Mouse (Mus musculus) heart, embryonic 16.5 days (tissue): Measurements from ENCODE around the gene Fcrlb. TPM values are rescaled to one million over a fixed set of nuclear protein-coding genes. Genes with fewer than 3 reads are reported as not detected.

Experiments
- ATAC-seq: fragments of 200-750 bp; cut with Nextera tagmentation; replicated peaks from 2 replicates; pipeline ENCODE4 v1.8.0; 2017; ENCODE audit warnings: moderate number of reproducible peaks; ENCODE audit not compliant: insufficient read depth, low FRiP score; ENCODE audit errors: extremely low read depth
- H3K27ac ChIP-seq: fragments of 300-500 bp; sonication (generic); 2 replicates; pipeline ENCODE4 v1.5.1; 2014; ENCODE audit warnings: mild to moderate bottlenecking, low read length, control low read depth, moderate library complexity
- H3K27me3 ChIP-seq: fragments of 300-500 bp; sonication (generic); 2 replicates; pipeline ENCODE4 v1.6.1; 2014; ENCODE audit warnings: low read length, mixed read lengths; ENCODE audit not compliant: control insufficient read depth, insufficient read depth
- H3K36me3 ChIP-seq: fragments of 300-500 bp; sonication (generic); 2 replicates; pipeline ENCODE4 v1.6.1; 2014; ENCODE audit not compliant: control insufficient read depth, insufficient read depth
- H3K4me1 ChIP-seq: fragments of 300-500 bp; sonication (generic); 2 replicates; pipeline ENCODE4 v1.6.1; 2014; ENCODE audit warnings: low read length, mixed read lengths; ENCODE audit not compliant: control insufficient read depth, insufficient read depth
- H3K4me2 ChIP-seq: fragments of 300-500 bp; sonication (generic); 2 replicates; pipeline ENCODE4 v1.6.1; 2014; ENCODE audit warnings: low read depth, mild to moderate bottlenecking, control low read depth, low read length
- H3K4me3 ChIP-seq: fragments of 300-500 bp; sonication (generic); 2 replicates; pipeline ENCODE4 v1.5.1; 2014; ENCODE audit warnings: mild to moderate bottlenecking, control low read depth, low read length
- H3K9ac ChIP-seq: fragments of 300-500 bp; sonication (generic); 2 replicates; pipeline ENCODE4 v1.6.1; 2014; ENCODE audit warnings: low read length, control low read depth
- H3K9me3 ChIP-seq: fragments of 300-500 bp; sonication (generic); replicated peaks from 2 replicates; pipeline ENCODE4 v1.6.1; 2016; ENCODE audit warnings: low read length; ENCODE audit not compliant: control insufficient read depth
- WGBS: fragments of 180-500 bp; shearing (Covaris S2); extraction: QIAGEN DNeasy Blood & Tissue Kit; methylation state at CpG from one replicate; pipeline ENCODE4 v1.1.7; 2014; 5-methylcytosine and 5-hydroxymethylcytosine counted together
- polyA plus RNA-seq: library from polyadenylated mRNA; unstranded; fragments of >200 nt; fragmentation: Nextera tagmentation; extraction: Ambion mirVana; gene quantifications from 2 replicates; pipeline ENCODE4 v1.2.1, GENCODE M21; 2015

Fcrlb gene
- polyA plus RNA-seq, 1 experiment from 2014 or later: 0.11 TPM

- no peak overlapping the region for H3K27ac ChIP-seq
- H3K27me3 ChIP-seq: peaks cover 16% of the 10 kb centered on the region
- H3K4me2 ChIP-seq: peak overlapping the region; percentile 53; the same call in 1 of the 2 replicates
- no peaks in the 10 kb centered on the region for H3K36me3 ChIP-seq
- ATAC-seq: no peak; the same call in 1 of the 2 replicates
- no peaks in the 10 kb centered on the region for H3K4me1 ChIP-seq
- H3K9ac ChIP-seq: no peak overlapping the region
- no peak overlapping the region for H3K4me3 ChIP-seq
- H3K9me3 ChIP-seq: no peaks in the 10 kb centered on the region
- WGBS: 31% methylated on average over 10 of the region's 10 CpGs
Observed at GRCm38 (mm10) chr1:170901536-170902238, 11.1 kb downstream of the Fcrlb start.

DNA sequence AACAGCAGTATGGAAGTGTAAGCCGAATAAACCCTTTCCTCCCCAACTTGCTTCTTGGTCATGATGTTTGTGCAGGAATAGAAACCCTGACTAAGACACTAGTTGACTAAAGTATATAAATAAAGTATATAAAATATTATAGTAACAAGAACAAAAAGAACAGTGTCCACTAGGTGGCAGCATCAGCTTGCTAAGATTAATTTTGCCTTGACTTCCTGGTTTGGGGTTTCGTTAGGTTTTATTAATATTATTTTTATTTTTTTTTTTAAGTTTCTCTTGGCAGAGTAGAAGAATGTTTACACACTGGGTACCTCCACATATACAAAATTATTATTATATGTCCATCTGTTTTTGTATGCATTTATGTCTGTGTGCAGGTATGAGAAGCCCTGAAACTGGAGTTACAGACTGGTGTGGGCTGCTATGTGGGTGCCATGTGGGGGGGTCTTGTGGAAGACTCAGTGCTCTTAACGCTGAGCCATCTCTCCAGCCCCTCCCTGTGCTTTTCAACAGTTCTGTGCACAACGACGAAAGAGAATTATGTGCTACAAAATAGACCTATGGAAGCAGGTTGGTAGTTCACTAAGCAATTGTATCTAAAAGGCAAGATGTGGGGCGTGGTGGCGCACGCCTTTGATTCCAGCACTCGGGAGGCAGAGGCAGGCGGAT lies 11.8 kb downstream of the Fcrlb start:
- no peaks in the 10 kb centered on the region for H3K36me3 ChIP-seq
- no peak; the same call in 1 of the 2 replicates for ATAC-seq
- H3K4me1 ChIP-seq: no peaks in the 10 kb centered on the region
- WGBS: 27% methylated on average over 10 of the region's 10 CpGs
- H3K27me3 ChIP-seq: peaks cover 9% of the 10 kb centered on the region; the same call in 1 of the 2 replicates
- no peak overlapping the region for H3K4me3 ChIP-seq
- H3K9ac ChIP-seq: no peak overlapping the region
- no peak overlapping the region for H3K27ac ChIP-seq
- no peaks in the 10 kb centered on the region for H3K9me3 ChIP-seq
- peak overlapping the region; percentile 53 for H3K4me2 ChIP-seq

- Histone ChIP-seq H3K4me3 (no peak overlapping the region), H3K4me2 (no peak overlapping the region), H3K9me3 (no peaks in the 10 kb centered on the region), H3K4me1 (no peaks in the 10 kb centered on the region), H3K27ac (no peak overlapping the region), H3K9ac (no peak overlapping the region), H3K36me3 (no peaks in the 10 kb centered on the region), H3K27me3 (0 out of 2 replicates have a peak, but pooled peaks cover 3% of the 10 kb centered on the region)
- 53% methylated on average over 16 of the region's 16 CpGs for WGBS
- ATAC-seq: no peak
Observed at GRCm38 (mm10) chr1:170898413-170899075, 14.2 kb downstream of the Fcrlb start.

- Histone ChIP-seq H3K4me1 (no peaks in the 10 kb centered on the region), H3K9ac (no peak overlapping the region), H3K27me3 (0 out of 2 replicates have a peak, but pooled peaks cover 3% of the 10 kb centered on the region), H3K4me3 (no peak overlapping the region), H3K36me3 (no peaks in the 10 kb centered on the region), H3K9me3 (no peaks in the 10 kb centered on the region), H3K4me2 (no peak overlapping the region), H3K27ac (no peak overlapping the region)
- 74% methylated on average over 5 of the region's 5 CpGs for WGBS
- ATAC-seq: no peak
Observed at GRCm38 (mm10) chr1:170896651-170897281, 16.0 kb downstream of the Fcrlb start.

DNA sequence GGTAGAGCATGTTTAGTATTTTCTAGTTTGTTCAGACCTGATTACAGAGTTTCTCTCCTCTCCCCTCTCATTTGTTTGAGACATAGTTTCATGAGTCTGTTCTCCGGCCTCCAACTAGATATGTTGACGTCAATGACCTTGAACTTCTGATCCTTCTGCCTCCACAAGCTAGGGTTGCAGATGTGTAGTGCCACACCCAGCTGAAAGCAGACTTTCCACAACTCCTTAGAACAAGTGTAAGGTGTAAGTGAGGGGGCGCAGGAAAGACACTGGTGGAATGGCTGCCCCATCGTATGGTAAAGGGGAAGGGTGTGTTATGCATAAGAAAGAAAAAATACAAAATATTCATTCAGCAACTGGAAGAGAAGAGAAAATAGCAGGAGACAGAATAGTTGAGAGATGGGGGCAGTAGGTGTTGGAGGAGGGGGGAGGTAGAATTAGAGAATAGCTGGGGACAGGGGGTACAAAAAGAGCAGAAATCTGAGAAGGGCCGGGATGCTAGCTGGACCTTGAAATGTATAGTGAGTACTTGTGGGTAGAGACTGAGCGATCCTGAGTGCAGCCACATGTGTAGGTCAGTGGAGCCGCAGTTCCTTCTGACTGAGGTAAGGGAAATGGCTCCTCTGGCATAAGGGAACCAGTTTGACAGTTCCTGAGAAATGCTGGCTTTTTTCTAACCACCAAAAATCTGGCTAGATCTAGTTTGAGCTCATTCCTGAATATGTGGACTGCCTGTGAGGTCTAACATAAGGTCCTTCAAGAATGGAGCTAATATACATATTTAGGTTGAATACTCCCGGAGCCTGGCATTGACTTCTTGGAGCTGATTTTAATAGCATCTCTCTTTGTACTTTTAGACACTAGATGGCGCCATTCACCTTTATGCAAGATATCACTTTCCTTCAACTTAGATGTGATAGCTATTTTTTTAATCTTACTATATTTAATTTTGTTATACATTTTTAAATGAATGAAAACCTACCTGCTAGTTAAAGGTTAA lies 17.8 kb downstream of the Fcrlb start:
- H3K9ac ChIP-seq: no peak overlapping the region
- no peak overlapping the region for H3K27ac ChIP-seq
- no peak overlapping the region for H3K4me3 ChIP-seq
- no peak overlapping the region for H3K4me2 ChIP-seq
- H3K36me3 ChIP-seq: no peaks in the 10 kb centered on the region
- WGBS: 58% methylated on average over 9 of the region's 9 CpGs
- H3K27me3 ChIP-seq: 0 out of 2 replicates have a peak, but pooled peaks cover 3% of the 10 kb centered on the region
- no peaks in the 10 kb centered on the region for H3K4me1 ChIP-seq
- H3K9me3 ChIP-seq: no peaks in the 10 kb centered on the region
- ATAC-seq: no peak

DNA sequence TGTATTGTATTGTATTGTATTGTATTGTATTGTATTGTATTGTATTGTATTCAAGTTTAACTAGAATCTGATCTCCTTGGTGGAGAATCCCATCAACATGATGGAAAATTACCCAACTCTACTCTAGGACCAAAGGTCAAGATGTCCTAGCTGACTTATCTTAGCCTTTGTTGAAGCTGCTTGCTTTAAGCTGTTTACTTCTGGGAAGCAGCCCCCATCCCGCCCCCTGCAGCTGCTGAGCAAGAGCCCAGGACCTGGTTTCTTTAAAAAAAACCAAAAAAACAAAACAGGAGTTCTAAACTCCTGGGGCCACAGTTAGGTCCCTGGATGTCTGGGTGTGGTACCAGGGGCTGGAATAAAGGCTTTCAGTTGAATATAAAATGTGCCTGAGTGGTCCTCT lies 20.5 kb downstream of the Fcrlb start:
- H3K27ac ChIP-seq: no peak overlapping the region
- no peak for ATAC-seq
- 42% methylated on average over 1 of the region's 1 CpGs for WGBS

DNA sequence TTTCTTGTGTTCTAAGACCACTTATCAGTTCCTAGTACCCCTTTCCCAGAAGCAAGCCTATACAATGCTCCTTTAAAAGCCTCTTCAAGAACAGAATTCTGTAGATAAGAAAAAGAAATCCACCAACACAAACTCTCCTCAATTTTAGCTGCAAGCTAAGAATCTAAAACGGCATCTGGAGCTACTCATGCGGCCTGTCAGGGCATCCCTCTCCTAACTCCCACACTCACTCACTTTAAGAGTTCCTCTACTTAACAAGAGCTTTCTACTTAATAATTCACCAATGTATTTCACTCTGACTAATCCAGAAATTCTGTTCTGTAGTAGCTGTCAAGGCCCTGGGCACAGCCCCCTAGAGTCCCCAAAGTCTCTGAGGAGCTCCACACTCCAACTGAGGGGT lies 21.1 kb downstream of the Fcrlb start:
- Histone ChIP-seq H3K4me2 (no peak overlapping the region), H3K4me3 (no peak overlapping the region), H3K9me3 (no peaks in the 10 kb centered on the region), H3K27ac (no peak overlapping the region), H3K4me1 (no peaks in the 10 kb centered on the region), H3K9ac (no peak overlapping the region), H3K27me3 (no peaks in the 10 kb centered on the region), H3K36me3 (no peaks in the 10 kb centered on the region)
- no peak for ATAC-seq
- 52% methylated on average over 2 of the region's 2 CpGs for WGBS

More for the DNA sequence above, 20.5 kb downstream of the Fcrlb start:
- Histone ChIP-seq H3K36me3 (no peaks in the 10 kb centered on the region), H3K4me2 (no peak overlapping the region), H3K9me3 (no peaks in the 10 kb centered on the region), H3K4me1 (no peaks in the 10 kb centered on the region), H3K4me3 (no peak overlapping the region), H3K9ac (no peak overlapping the region), H3K27me3 (no peaks in the 10 kb centered on the region)

GRCm38 (mm10) chr1:170889310-170889709 lies 23.4 kb downstream of the Fcrlb start:
- Histone ChIP-seq H3K36me3 (no peaks in the 10 kb centered on the region), H3K9me3 (no peaks in the 10 kb centered on the region), H3K4me1 (peaks cover 6% of the 10 kb centered on the region), H3K4me3 (no peak overlapping the region), H3K27ac (no peak overlapping the region), H3K9ac (no peak overlapping the region), H3K27me3 (no peaks in the 10 kb centered on the region), H3K4me2 (no peak overlapping the region)
- 76% methylated on average over 4 of the region's 4 CpGs for WGBS
- no peak for ATAC-seq
